Mouse (Mus musculus) heart, adult 2 months (tissue): ENCODE measurements at regions not wholly inside any gene's neighbourhood (a gene's known extent, or its start where the extent isn't known, plus 50 kb on each side); places are given as distances from the start of the nearest gene placed in this dataset.

Source experiments
- CTCF ChIP-seq: fragments of 200-600 bp; IDR thresholded peaks from 2 replicates; pipeline ENCODE4 v1.8.1; 2022; ENCODE audit warnings: antibody characterized with exemption, mild to moderate bottlenecking, moderate library complexity
- POLR2A ChIP-seq: fragments of 200-500 bp; IDR thresholded peaks from 2 replicates; pipeline ENCODE4 v1.6.1; 2011; ENCODE audit warnings: mild to moderate bottlenecking, low read depth, low read length, control low read depth; ENCODE audit not compliant: insufficient read depth

GRCm38 (mm10) chr2:137233936-137234335 is 117.5 kb upstream of the Jag1 start:
- TF ChIP-seq CTCF: no peak
- no peak for TF ChIP-seq POLR2A
